Mouse (Mus musculus): Measurements from ENCODE around the gene Sstr3.

Sstr3 gene

GRCm38 (mm10) chr15:78530671-78531450 lies 13.6 kb downstream of the Sstr3 start, which contains the start of gene C1qtnf6:
C1qtnf6 (minus strand) TSS chr15:78531416.
- peak; percentile 56 to 66 for DNase-seq

- DNase-seq = no peak
Observed at GRCm38 (mm10) chr15:78530141-78530540, 14.3 kb downstream of the Sstr3 start.

DNA sequence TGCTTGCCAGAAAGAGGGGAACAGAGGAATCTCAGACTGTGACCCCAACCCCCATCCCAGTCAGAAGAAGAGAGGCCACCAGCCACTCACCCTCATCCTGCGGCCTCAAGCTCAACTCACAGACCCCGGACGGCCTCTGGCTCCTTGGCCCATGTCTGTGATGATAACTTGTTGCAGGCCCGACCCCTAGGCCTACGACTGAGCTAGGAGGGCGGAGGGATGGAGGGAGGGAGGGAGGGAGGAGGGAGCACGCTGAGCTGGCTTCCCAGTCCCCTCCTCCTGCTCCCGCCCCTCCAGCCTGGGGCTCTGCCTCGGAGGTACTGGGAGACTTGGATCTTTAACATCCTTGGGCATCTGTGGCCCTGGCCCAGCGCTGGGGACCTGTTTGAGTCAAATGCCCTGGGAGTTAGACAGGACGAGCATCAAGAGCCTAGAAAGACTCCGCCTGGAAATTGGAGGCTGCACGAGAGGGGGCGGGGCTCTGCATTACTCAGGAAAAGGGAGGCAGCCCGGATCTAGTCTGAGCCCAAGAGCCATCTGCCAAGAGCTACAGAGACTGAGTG lies 15.0 kb downstream of the Sstr3 start:
- DNase-seq = peak; percentile 66 to 69

DNA sequence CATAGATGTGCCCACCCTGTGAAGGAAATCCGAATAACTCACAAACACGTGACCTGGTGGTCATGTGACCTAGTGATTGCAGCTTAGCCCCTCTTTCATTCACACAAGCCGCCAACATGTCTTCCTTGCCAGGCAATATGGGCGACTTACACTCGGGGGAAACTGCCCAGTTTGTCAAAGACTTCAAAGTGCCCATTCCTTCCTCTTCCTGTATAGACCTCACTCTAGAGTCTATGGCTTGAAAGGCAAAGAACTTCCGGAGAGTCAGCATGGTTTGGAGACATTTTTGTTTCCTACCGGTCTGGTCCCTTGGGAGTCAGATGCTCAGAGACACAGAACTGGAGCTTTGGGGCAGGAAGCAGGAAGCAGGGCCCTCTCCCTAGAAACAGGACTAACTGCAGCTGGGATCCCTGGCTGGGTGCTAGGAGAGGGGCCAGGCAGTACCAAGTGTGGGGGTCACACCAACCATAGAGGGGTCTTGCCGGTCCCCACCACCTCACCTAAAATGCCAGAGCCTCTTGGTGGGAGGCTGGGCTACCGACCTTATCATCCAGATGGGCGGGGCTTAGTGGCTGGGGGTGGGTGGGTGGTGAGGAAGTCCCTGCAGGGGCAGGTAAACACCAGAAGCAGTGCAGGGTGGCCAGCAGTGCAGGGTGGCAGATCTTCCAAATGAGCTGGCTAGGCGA lies 15.6 kb downstream of the Sstr3 start:
- DNase-seq = no peak

GRCm38 (mm10) chr15:78527973-78528372 lies 16.5 kb downstream of the Sstr3 start:
- DNase-seq = peak in 1 of 2 experiments; percentile 37

DNA sequence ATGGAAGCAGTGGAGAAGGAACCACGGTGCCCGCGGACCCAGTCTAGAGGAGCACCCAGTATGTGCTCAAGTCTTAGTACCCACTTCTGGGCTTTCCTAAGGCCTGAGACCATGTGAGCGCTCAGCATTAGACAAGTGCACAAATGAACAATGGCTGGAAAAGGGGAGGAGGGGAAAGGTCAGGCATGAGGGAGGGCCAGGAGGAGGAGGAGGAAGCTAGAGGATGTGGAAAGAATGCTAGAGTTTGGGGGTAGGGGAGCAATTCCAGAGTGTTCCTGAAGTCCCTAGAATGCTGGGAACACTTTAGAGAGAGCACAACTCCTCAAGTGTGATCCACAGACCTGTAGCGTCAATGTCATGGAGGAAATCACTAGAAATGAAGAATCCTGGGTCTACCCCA lies 20.3 kb downstream of the Sstr3 start:
- DNase-seq = no peak

- no peak for DNase-seq
Observed at GRCm38 (mm10) chr15:78521892-78522291, 22.6 kb downstream of the Sstr3 start.

- DNase-seq = no peak
Observed at GRCm38 (mm10) chr15:78521331-78521730, 23.2 kb downstream of the Sstr3 start.

GRCm38 (mm10) chr15:78520112-78520715 lies 24.3 kb downstream of the Sstr3 start:
- peak in 1 of 2 experiments; percentile 27 for DNase-seq

DNA sequence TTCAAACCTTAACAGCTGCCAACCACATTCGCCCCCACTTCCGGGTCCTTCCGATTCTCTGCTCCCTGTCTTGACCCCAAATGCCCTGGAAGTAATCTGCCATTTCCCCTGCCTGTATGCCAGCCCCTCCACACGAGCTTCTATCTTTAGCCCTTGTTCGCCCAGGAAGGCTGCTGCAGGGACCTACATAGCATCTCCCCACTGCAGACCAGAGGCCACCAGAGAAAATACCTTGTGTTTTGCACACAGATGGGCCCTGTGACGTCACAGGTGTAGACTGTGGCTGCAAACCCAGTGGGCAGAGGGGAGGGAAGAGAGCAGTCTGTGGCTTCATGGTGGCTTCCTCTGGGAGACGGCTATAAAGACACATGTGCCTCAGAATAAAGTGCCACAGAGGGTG lies 26.3 kb downstream of the Sstr3 start:
- DNase-seq = no peak

GRCm38 (mm10) chr15:78515759-78516158 lies 28.7 kb downstream of the Sstr3 start:
- no peak for DNase-seq

- DNase-seq = peak; percentile 74 to 78
Observed at GRCm38 (mm10) chr15:78514393-78515146, 29.9 kb downstream of the Sstr3 start.

- DNase-seq = no peak
Observed at GRCm38 (mm10) chr15:78513019-78513418, 31.5 kb downstream of the Sstr3 start.

- no peak for DNase-seq
Observed at GRCm38 (mm10) chr15:78511951-78512350, 32.5 kb downstream of the Sstr3 start.

- DNase-seq = no peak
Observed at GRCm38 (mm10) chr15:78510736-78511135, 33.7 kb downstream of the Sstr3 start.

GRCm38 (mm10) chr15:78510121-78510576 lies 34.3 kb downstream of the Sstr3 start:
- no peak for DNase-seq

DNA sequence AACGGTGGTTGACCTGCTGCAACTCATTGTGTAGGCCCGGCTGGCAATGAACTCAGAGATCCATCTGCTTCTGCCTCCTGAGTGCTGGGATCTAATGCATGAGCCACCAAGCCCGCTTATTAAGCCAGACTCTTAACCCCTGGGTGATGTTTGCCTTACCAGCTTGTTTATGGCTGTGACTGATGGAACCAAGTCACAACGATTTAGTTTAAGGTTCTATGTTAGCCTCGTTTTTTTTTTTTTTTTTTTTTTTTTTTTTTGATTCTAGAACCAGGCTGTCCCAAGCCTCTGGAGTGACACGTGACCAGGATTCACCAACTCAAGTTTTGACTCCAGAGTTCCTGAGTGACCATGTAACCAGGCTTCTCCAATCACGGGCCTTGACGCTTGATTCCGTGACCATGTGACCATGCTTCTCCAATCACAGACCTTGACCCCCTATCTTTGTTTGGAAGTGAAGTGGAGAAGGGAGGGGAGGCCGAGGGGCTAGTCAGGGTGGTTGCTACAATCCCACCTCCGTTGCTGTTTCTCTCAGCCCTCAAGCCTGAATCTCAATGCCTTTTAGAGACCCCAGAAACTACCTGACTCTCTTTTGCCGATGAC lies 35.1 kb downstream of the Sstr3 start:
- no peak for DNase-seq

- DNase-seq = no peak
Observed at GRCm38 (mm10) chr15:78508443-78508842, 36.0 kb downstream of the Sstr3 start.

DNA sequence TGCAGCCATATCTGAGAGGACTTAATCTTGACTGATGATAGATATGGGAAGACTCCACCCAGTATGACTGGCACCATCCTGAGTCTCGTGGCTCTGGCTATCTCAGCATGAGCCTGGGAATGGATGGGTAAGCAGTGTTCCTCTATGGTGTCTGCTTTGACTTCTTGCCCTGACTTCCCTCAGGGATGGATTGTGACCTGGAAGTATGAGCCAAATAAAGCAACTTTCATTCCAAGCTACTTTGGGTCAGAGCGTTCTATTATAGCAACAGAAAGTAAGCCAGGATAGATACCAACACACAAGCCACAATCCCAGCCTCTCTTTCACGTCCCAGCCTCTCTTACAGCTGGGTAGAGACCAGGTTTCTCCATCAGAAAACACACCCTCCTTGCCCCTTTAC lies 38.9 kb downstream of the Sstr3 start:
- DNase-seq = no peak

GRCm38 (mm10) chr15:78504816-78505215 lies 39.7 kb downstream of the Sstr3 start:
- DNase-seq = no peak

DNA sequence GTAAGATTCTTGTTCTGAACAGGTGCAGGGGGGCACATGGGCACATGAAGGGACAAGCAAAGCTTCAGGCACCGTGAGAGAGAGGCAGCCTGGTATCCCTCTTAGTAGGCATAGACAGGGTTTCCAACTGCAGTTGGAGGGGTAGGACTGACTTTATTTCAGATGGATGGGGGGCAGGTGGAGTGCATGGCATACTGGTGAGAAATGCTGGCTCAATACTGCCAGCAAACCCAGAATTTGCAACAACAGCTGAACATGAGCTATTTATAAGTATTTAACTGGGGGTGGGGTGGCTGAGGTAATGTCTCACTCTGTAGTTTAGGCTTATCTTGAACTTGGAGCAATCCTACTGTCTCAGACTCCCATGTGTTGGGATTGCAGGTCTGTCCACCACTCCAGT lies 40.5 kb downstream of the Sstr3 start:
- DNase-seq = no peak
